Mouse (Mus musculus): ENCODE measurements around the gene Sprr2k. TPM values are rescaled to one million over a fixed set of nuclear protein-coding genes. Genes with fewer than 3 reads are reported as not detected.
"Not testable (repeated sequence)": the region's sequence is repeated elsewhere in the genome, so short reads cannot be mapped to it uniquely, and the experiment has no call there.

Gene Sprr2k
- polyA plus RNA-seq, 1 experiment from 2014 or later: not detected

GRCm38 (mm10) chr3:92481249-92481648 is 48.9 kb downstream of the Sprr2k start:
- ATAC-seq; H3K9me3 ChIP-seq (replicated peaks); H3K27me3 ChIP-seq (replicated peaks); H3K4me3 ChIP-seq; H3K4me1 ChIP-seq; H3K36me3 ChIP-seq; H3K4me2 ChIP-seq; H3K9ac ChIP-seq; H3K27ac ChIP-seq: not testable (repeated sequence)

Other genes starting within 250 kb of the Sprr2k start
- gene Sprr2a1, start 216.8 kb upstream of the Sprr2k start, polyA plus RNA-seq (2016; fragmentation: Nextera tagmentation; extraction: Ambion mirVana): 0.05 TPM in 1 of 2 replicates, not detected in the other
- gene Sprr2a2, start 216.7 kb upstream of the Sprr2k start, polyA plus RNA-seq (2016; fragmentation: Nextera tagmentation; extraction: Ambion mirVana): 0.19 TPM in 1 of 2 replicates, not detected in the other
- not detected in 2 replicates for gene Sprr2a3, start 147.2 kb upstream of the Sprr2k start, polyA plus RNA-seq (2016; fragmentation: Nextera tagmentation; extraction: Ambion mirVana)
- gene Sprr2b, start 116.0 kb upstream of the Sprr2k start, polyA plus RNA-seq (2016; fragmentation: Nextera tagmentation; extraction: Ambion mirVana): not detected in 2 replicates
- not detected in 2 replicates for gene Sprr2d, start 93.4 kb upstream of the Sprr2k start, polyA plus RNA-seq (2016; fragmentation: Nextera tagmentation; extraction: Ambion mirVana)
- not detected in 2 replicates for gene Sprr2e, start 80.4 kb upstream of the Sprr2k start, polyA plus RNA-seq (2016; fragmentation: Nextera tagmentation; extraction: Ambion mirVana)
- not detected in 2 replicates for gene Sprr2f, start 67.4 kb upstream of the Sprr2k start, polyA plus RNA-seq (2016; fragmentation: Nextera tagmentation; extraction: Ambion mirVana)
- not detected in 2 replicates for gene Sprr2h, start 46.9 kb upstream of the Sprr2k start, polyA plus RNA-seq (2016; fragmentation: Nextera tagmentation; extraction: Ambion mirVana)
- gene Sprr2i, start 24.6 kb upstream of the Sprr2k start, polyA plus RNA-seq (2016; fragmentation: Nextera tagmentation; extraction: Ambion mirVana): not detected in 2 replicates
- gene Sprr2j-ps, start 14.5 kb upstream of the Sprr2k start, polyA plus RNA-seq (2016; fragmentation: Nextera tagmentation; extraction: Ambion mirVana): not detected in 2 replicates
- gene Gm9774, start 3.2 kb upstream of the Sprr2k start, polyA plus RNA-seq (2016; fragmentation: Nextera tagmentation; extraction: Ambion mirVana): 5.6 and 5.7 TPM in 2 replicates
- gene Sprr1b, start 6.2 kb downstream of the Sprr2k start, polyA plus RNA-seq (2016; fragmentation: Nextera tagmentation; extraction: Ambion mirVana): not detected in 2 replicates
- gene Sprr3, start 26.1 kb downstream of the Sprr2k start, polyA plus RNA-seq (2016; fragmentation: Nextera tagmentation; extraction: Ambion mirVana): not detected in 2 replicates
- not detected in 2 replicates for gene Sprr1a, start 53.3 kb downstream of the Sprr2k start, polyA plus RNA-seq (2016; fragmentation: Nextera tagmentation; extraction: Ambion mirVana)
- not detected in 2 replicates for gene Sprr4, start 67.9 kb downstream of the Sprr2k start, polyA plus RNA-seq (2016; fragmentation: Nextera tagmentation; extraction: Ambion mirVana)
- not detected in 2 replicates for gene 2310046K23Rik, start 101.9 kb downstream of the Sprr2k start, polyA plus RNA-seq (2016; fragmentation: Nextera tagmentation; extraction: Ambion mirVana)
- 0.12 TPM in 1 of 2 replicates, not detected in the other for gene Ivl, start 141.2 kb downstream of the Sprr2k start, polyA plus RNA-seq (2016; fragmentation: Nextera tagmentation; extraction: Ambion mirVana)
- not detected in 2 replicates for gene Smcp, start 156.4 kb downstream of the Sprr2k start, polyA plus RNA-seq (2016; fragmentation: Nextera tagmentation; extraction: Ambion mirVana)
- gene 2210017I01Rik, start 174.9 kb downstream of the Sprr2k start, polyA plus RNA-seq (2016; fragmentation: Nextera tagmentation; extraction: Ambion mirVana): not detected in 2 replicates
- gene Lce6a, start 189.1 kb downstream of the Sprr2k start, polyA plus RNA-seq (2016; fragmentation: Nextera tagmentation; extraction: Ambion mirVana): not detected in 2 replicates
- not detected in 2 replicates for gene Lce1a1, start 215.7 kb downstream of the Sprr2k start, polyA plus RNA-seq (2016; fragmentation: Nextera tagmentation; extraction: Ambion mirVana)
- gene Lce1b, start 224.3 kb downstream of the Sprr2k start, polyA plus RNA-seq (2016; fragmentation: Nextera tagmentation; extraction: Ambion mirVana): not detected in 2 replicates
- gene Lce1a2, start 237.7 kb downstream of the Sprr2k start, polyA plus RNA-seq (2016; fragmentation: Nextera tagmentation; extraction: Ambion mirVana): not detected in 2 replicates
- gene Lce1c, start 246.7 kb downstream of the Sprr2k start, polyA plus RNA-seq (2016; fragmentation: Nextera tagmentation; extraction: Ambion mirVana): not detected in 2 replicates